Mouse (Mus musculus): ENCODE results near the gene Lrg1. TPM values are rescaled to one million over a fixed set of nuclear protein-coding genes. Genes with fewer than 3 reads are reported as not detected.

Lrg1 gene
- polyA plus RNA-seq, 1 experiment from 2014 or later = not detected

- no peak overlapping the region for H3K4me3 ChIP-seq (ENCODE audit: low read depth, low read length)
- DNase-seq (ENCODE audit: low spot score) (no peak), ATAC-seq (replicated peaks; ENCODE audit: low FRiP score, low TSS enrichment, low read depth) (no peak)
- peaks cover 58% of the 10 kb centered on the region for H3K36me3 ChIP-seq (ENCODE audit: control insufficient read depth, insufficient read depth, low read length)
- no peaks in the 10 kb centered on the region for H3K9me3 ChIP-seq (ENCODE audit: control insufficient read depth, low read length)
- 94% methylated on average over 9 of the region's 9 CpGs for WGBS
- H3K4me1 ChIP-seq (replicated peaks; ENCODE audit: control insufficient read depth, insufficient read depth, low read length) = no peaks in the 10 kb centered on the region
- no peaks in the 10 kb centered on the region for H3K27me3 ChIP-seq (replicated peaks; ENCODE audit: control insufficient read depth, insufficient read depth, low read length)
- no peak overlapping the region for H3K9ac ChIP-seq (ENCODE audit: low read length)
- no peak overlapping the region for H3K27ac ChIP-seq (ENCODE audit: low read depth)
- H3K4me2 ChIP-seq (ENCODE audit: low read length) = no peak overlapping the region
These were observed 18.9 kb downstream of the Lrg1 start for GRCm38 (mm10) chr17:56102927-56103326.

- DNase-seq (ENCODE audit: low spot score) = no peak
- WGBS = 91% methylated on average over 5 of the region's 5 CpGs
- peaks cover 66% of the 10 kb centered on the region for H3K36me3 ChIP-seq (ENCODE audit: control insufficient read depth, insufficient read depth, low read length)
These were observed 19.6 kb downstream of the Lrg1 start for GRCm38 (mm10) chr17:56102158-56102557.

GRCm38 (mm10) chr17:56100811-56101210 is 21.0 kb downstream of the Lrg1 start:
- Histone ChIP-seq H3K9ac (ENCODE audit: low read length) (no peak overlapping the region), H3K9me3 (ENCODE audit: control insufficient read depth, low read length) (no peaks in the 10 kb centered on the region), H3K36me3 (ENCODE audit: control insufficient read depth, insufficient read depth, low read length) (peaks cover 80% of the 10 kb centered on the region), H3K4me2 (ENCODE audit: low read length) (no peak overlapping the region), H3K27me3 (replicated peaks; ENCODE audit: control insufficient read depth, insufficient read depth, low read length) (no peaks in the 10 kb centered on the region), H3K4me3 (ENCODE audit: low read depth, low read length) (no peak overlapping the region), H3K27ac (ENCODE audit: low read depth) (no peak overlapping the region), H3K4me1 (replicated peaks; ENCODE audit: control insufficient read depth, insufficient read depth, low read length) (no peaks in the 10 kb centered on the region)
- 94% methylated on average over 3 of the region's 3 CpGs for WGBS
- DNase-seq (ENCODE audit: low spot score) (no peak), ATAC-seq (replicated peaks; ENCODE audit: low FRiP score, low TSS enrichment, low read depth) (no peak)

More at GRCm38 (mm10) chr17:56102158-56102557, 19.6 kb downstream of the Lrg1 start:
- no peak overlapping the region for H3K4me2 ChIP-seq (ENCODE audit: low read length)
- H3K9me3 ChIP-seq (ENCODE audit: control insufficient read depth, low read length) = no peaks in the 10 kb centered on the region
- no peak overlapping the region for H3K4me3 ChIP-seq (ENCODE audit: low read depth, low read length)
- H3K9ac ChIP-seq (ENCODE audit: low read length) = no peak overlapping the region
- no peak for ATAC-seq (replicated peaks; ENCODE audit: low FRiP score, low TSS enrichment, low read depth)
- no peaks in the 10 kb centered on the region for H3K27me3 ChIP-seq (replicated peaks; ENCODE audit: control insufficient read depth, insufficient read depth, low read length)
- no peaks in the 10 kb centered on the region for H3K4me1 ChIP-seq (replicated peaks; ENCODE audit: control insufficient read depth, insufficient read depth, low read length)
- H3K27ac ChIP-seq (ENCODE audit: low read depth) = no peak overlapping the region

DNA sequence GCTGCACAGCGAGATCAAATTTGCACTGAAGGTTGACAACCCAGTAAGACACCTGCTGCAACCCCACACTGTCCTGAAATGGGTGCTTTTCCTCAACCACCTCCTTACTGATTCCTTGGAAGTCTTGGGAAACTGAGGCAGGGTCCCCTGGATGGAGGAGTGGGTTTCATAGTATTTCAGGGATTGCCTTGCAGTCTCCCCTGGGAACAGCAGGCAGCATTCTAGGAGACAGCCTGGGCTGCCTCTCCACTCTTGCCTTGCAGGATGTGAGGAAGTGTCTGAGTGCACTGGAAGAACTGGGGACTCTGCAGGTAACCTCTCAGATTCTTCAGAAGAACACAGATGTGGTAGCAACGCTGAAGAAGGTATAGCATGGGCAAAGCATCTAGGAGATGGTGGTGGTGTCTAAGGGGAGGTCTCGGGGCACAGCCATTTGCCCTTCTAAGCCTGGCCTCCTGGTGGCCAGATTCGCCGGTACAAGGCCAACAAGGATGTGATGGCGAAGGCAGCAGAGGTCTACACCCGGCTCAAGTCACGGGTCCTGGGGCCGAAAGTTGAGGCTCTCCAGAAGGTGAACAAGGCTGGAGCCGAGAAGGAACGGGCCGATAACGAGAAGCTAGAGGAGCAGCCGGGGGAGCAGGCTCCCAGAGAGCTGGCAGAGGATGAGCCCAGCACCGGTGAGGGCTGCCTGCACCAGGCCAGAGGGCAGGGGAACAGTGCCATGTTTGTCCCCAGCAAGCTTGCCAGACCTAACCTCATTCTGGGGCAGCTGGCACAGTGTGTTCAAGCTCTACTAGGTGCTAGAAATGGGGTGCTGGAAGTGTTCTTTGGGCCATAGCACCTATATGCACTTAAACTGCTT is 22.9 kb downstream of the Lrg1 start:
- DNase-seq (ENCODE audit: low spot score) = no peak
- Histone ChIP-seq H3K9ac (ENCODE audit: low read length) (no peak overlapping the region), H3K36me3 (ENCODE audit: control insufficient read depth, insufficient read depth, low read length) (peaks cover 87% of the 10 kb centered on the region), H3K27ac (ENCODE audit: low read depth) (no peak overlapping the region), H3K4me3 (ENCODE audit: low read depth, low read length) (no peak overlapping the region), H3K4me2 (ENCODE audit: low read length) (no peak overlapping the region), H3K9me3 (ENCODE audit: control insufficient read depth, low read length) (no peaks in the 10 kb centered on the region), H3K4me1 (replicated peaks; ENCODE audit: control insufficient read depth, insufficient read depth, low read length) (no peaks in the 10 kb centered on the region), H3K27me3 (replicated peaks; ENCODE audit: control insufficient read depth, insufficient read depth, low read length) (no peaks in the 10 kb centered on the region)
- no peak for ATAC-seq (replicated peaks; ENCODE audit: low FRiP score, low TSS enrichment, low read depth)
- 89% methylated on average over 15 of the region's 15 CpGs for WGBS

- Histone ChIP-seq H3K4me3 (ENCODE audit: low read depth, low read length) (no peak overlapping the region), H3K27ac (ENCODE audit: low read depth) (no peak overlapping the region), H3K27me3 (replicated peaks; ENCODE audit: control insufficient read depth, insufficient read depth, low read length) (no peaks in the 10 kb centered on the region), H3K9me3 (ENCODE audit: control insufficient read depth, low read length) (no peaks in the 10 kb centered on the region), H3K4me2 (ENCODE audit: low read length) (no peak overlapping the region), H3K4me1 (replicated peaks; ENCODE audit: control insufficient read depth, insufficient read depth, low read length) (no peaks in the 10 kb centered on the region), H3K36me3 (ENCODE audit: control insufficient read depth, insufficient read depth, low read length) (peaks cover 87% of the 10 kb centered on the region), H3K9ac (ENCODE audit: low read length) (no peak overlapping the region)
- 95% methylated on average over 8 of the region's 8 CpGs for WGBS
- DNase-seq (ENCODE audit: low spot score) = no peak
- no peak for ATAC-seq (replicated peaks; ENCODE audit: low FRiP score, low TSS enrichment, low read depth)
These were observed 23.6 kb downstream of the Lrg1 start for GRCm38 (mm10) chr17:56098180-56098579.

DNA sequence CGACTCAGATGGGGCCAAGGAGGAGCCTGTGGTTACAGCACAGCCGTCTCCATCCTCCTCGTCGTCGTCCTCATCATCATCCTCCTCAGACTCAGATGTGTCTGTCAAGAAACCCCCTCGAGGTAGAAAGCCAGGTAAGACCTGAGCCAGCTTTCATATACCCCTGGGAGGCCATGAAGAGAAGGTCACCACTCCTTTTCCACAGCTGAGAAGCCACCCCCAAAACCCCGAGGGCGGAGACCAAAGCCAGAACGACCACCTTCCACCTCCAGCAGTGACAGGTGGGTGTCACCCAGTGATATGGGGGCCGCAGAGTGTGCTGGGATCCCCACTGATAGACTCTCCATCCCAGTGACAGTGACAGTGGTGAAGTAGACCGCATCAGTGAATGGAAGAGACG is 24.9 kb downstream of the Lrg1 start:
- Histone ChIP-seq H3K4me2 (ENCODE audit: low read length) (no peak overlapping the region), H3K9ac (ENCODE audit: low read length) (no peak overlapping the region), H3K27ac (ENCODE audit: low read depth) (no peak overlapping the region), H3K4me3 (ENCODE audit: low read depth, low read length) (no peak overlapping the region), H3K36me3 (ENCODE audit: control insufficient read depth, insufficient read depth, low read length) (peaks cover 81% of the 10 kb centered on the region), H3K4me1 (replicated peaks; ENCODE audit: control insufficient read depth, insufficient read depth, low read length) (no peaks in the 10 kb centered on the region), H3K27me3 (replicated peaks; ENCODE audit: control insufficient read depth, insufficient read depth, low read length) (no peaks in the 10 kb centered on the region), H3K9me3 (ENCODE audit: control insufficient read depth, low read length) (no peaks in the 10 kb centered on the region)
- DNase-seq (ENCODE audit: low spot score) (no peak), ATAC-seq (replicated peaks; ENCODE audit: low FRiP score, low TSS enrichment, low read depth) (no peak)
- WGBS = 88% methylated on average over 12 of the region's 12 CpGs

- 100% methylated on average over 1 of the region's 1 CpGs for WGBS
- ATAC-seq (replicated peaks; ENCODE audit: low FRiP score, low TSS enrichment, low read depth) = no peak
- Histone ChIP-seq H3K27me3 (replicated peaks; ENCODE audit: control insufficient read depth, insufficient read depth, low read length) (no peaks in the 10 kb centered on the region), H3K4me1 (replicated peaks; ENCODE audit: control insufficient read depth, insufficient read depth, low read length) (no peaks in the 10 kb centered on the region), H3K27ac (ENCODE audit: low read depth) (no peak overlapping the region), H3K4me3 (ENCODE audit: low read depth, low read length) (no peak overlapping the region), H3K36me3 (ENCODE audit: control insufficient read depth, insufficient read depth, low read length) (peaks cover 67% of the 10 kb centered on the region), H3K4me2 (ENCODE audit: low read length) (no peak overlapping the region), H3K9ac (ENCODE audit: low read length) (no peak overlapping the region), H3K9me3 (ENCODE audit: control insufficient read depth, low read length) (no peaks in the 10 kb centered on the region)
- DNase-seq (ENCODE audit: low spot score) = no peak
These were observed 29.0 kb downstream of the Lrg1 start for GRCm38 (mm10) chr17:56092794-56093193.

- H3K27me3 ChIP-seq (replicated peaks; ENCODE audit: control insufficient read depth, insufficient read depth, low read length) = no peaks in the 10 kb centered on the region
- H3K4me2 ChIP-seq (ENCODE audit: low read length) = no peak overlapping the region
- no peak for ATAC-seq (replicated peaks; ENCODE audit: low FRiP score, low TSS enrichment, low read depth)
- no peak for DNase-seq (ENCODE audit: low spot score)
- no peak overlapping the region for H3K9ac ChIP-seq (ENCODE audit: low read length)
- no peaks in the 10 kb centered on the region for H3K4me1 ChIP-seq (replicated peaks; ENCODE audit: control insufficient read depth, insufficient read depth, low read length)
- no peak overlapping the region for H3K27ac ChIP-seq (ENCODE audit: low read depth)
- no peaks in the 10 kb centered on the region for H3K9me3 ChIP-seq (ENCODE audit: control insufficient read depth, low read length)
- 100% methylated on average over 1 of the region's 1 CpGs for WGBS
- H3K36me3 ChIP-seq (ENCODE audit: control insufficient read depth, insufficient read depth, low read length) = peaks cover 63% of the 10 kb centered on the region
- H3K4me3 ChIP-seq (ENCODE audit: low read depth, low read length) = no peak overlapping the region
These were observed 29.5 kb downstream of the Lrg1 start for GRCm38 (mm10) chr17:56092312-56092711.
